Mouse (Mus musculus): ENCODE data around the gene Nup88.

- no peak for TF ChIP-seq POLR2A (IDR thresholded peaks at IDR 0.05; ENCODE audit: borderline replicate concordance, extremely low read depth, insufficient read depth, insufficient read length, poor library complexity, severe bottlenecking)
- no peak for TF ChIP-seq CTCF (IDR thresholded peaks at IDR 0.05; ENCODE audit: borderline replicate concordance, extremely low read depth, insufficient read depth, insufficient read length)
These were observed 34.5 kb downstream of the Nup88 start for GRCm38 (mm10) chr11:70935316-70935715.
